Mouse (Mus musculus): ENCODE results near the gene Vamp2.

Vamp2 gene

GRCm38 (mm10) chr11:69064259-69065133, 23.8 kb upstream of the Vamp2 start:
- no peak for DNase-seq (ENCODE audit: low read depth)

GRCm38 (mm10) chr11:69065394-69065925, 22.8 kb upstream of the Vamp2 start:
- DNase-seq (ENCODE audit: low read depth) = no peak

- DNase-seq (ENCODE audit: low read depth) = no peak
Measured at GRCm38 (mm10) chr11:69066163-69066861, 22.0 kb upstream of the Vamp2 start.

GRCm38 (mm10) chr11:69066956-69067355, 21.3 kb upstream of the Vamp2 start:
- peak; percentile 95 for DNase-seq (ENCODE audit: low read depth)

GRCm38 (mm10) chr11:69067601-69068000, 20.7 kb upstream of the Vamp2 start:
- DNase-seq (ENCODE audit: low read depth) = peak; percentile 83

DNA sequence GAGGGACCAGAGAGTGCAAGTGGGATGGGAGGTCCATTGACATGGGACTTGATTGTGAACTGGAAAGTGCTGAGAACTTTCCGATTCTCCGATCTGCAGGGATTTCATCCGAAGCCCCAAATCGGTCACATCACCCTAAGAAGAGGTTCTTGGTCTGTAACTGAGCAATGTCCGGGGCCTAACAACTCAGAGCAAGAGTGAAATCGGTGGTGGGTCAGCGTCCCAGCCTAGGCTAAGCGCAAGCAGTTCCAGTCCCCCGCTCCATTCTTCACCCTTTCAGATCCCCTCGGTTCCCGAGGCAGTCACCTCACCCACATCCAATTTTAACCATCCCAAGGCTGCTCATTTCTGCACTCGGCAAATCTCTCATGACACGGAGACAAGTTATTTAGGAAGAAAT, 18.2 kb upstream of the Vamp2 start:
- DNase-seq (ENCODE audit: low read depth) = no peak

DNA sequence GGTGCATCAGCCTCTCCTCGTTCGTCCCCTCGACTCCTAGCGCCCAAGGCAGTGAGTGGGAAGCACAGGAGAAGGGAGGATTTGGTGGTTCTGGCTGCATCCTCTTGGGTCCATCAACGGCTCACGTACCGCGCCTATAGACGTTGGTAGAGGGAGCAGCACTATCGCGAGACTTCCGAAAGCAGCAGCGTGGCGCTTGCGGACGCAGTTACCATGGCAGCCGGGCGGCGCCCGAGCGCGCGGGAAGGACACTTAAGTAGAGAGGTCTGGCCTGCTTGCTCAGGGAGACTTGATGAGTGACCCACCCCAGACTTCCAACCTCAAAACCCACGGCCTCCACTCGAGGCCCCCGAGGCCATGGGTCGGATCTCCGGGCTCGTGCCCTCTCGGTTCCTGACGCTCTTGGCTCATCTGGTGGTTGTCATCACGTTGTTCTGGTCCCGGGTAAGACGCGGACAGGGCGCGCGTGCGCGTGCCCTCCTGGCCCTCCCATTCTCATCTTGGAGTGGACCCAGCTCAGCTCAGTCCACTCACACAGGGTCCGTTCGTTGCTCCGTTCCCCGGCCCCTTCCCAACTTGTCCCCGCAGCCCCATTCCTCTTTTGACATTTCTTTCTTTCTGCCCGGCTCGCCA, 17.6 kb upstream of the Vamp2 start, which contains the start of gene Tmem107:
Gene Tmem107, plus strand, starts transcription at position 217 of the 633 bp plus-strand sequence.
- DNase-seq (ENCODE audit: low read depth) = peak; percentile 98

DNA sequence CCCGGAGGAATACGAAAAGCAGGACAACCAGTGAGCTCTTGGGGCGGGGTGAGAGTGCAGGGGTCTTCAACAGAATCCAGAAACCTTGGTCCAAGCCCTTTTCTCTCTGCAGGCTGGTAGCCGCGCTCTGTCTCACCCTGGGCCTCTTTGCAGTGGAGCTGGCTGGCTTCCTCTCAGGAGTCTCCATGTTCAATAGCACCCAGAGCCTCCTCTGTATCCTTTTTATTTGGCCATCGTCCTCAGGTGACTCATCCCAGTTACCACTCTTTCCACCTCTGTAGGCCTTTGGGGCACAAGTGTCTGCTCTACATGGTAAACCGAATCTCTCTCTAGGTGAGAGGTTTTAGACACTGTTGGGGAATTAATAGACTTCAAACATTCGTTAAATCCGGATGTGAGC, 17.0 kb upstream of the Vamp2 start:
- peak; percentile 63 for DNase-seq (ENCODE audit: low read depth)

DNA sequence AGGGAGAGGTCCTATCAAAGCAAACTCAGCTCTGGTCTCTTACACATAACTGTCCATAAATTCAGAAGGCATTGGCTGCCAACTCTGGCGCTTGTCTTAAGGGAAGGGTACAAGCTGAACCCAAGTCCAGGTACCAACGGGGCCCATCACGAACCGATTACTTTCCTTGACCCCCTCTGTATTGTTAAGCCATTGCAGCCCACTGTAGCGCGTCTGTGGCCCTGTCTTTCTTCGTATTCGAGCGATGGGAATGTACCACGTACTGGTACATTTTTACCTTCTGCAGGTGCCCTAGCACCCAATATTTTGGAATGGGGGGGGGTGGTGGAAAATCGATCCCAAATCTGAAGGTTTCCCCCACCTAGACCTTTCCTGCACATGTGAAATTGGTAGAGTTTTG, 16.1 kb upstream of the Vamp2 start:
- DNase-seq (ENCODE audit: low read depth) = no peak

- peak; percentile 45 for DNase-seq (ENCODE audit: low read depth)
Measured at GRCm38 (mm10) chr11:69072666-69073064, 15.6 kb upstream of the Vamp2 start.

DNA sequence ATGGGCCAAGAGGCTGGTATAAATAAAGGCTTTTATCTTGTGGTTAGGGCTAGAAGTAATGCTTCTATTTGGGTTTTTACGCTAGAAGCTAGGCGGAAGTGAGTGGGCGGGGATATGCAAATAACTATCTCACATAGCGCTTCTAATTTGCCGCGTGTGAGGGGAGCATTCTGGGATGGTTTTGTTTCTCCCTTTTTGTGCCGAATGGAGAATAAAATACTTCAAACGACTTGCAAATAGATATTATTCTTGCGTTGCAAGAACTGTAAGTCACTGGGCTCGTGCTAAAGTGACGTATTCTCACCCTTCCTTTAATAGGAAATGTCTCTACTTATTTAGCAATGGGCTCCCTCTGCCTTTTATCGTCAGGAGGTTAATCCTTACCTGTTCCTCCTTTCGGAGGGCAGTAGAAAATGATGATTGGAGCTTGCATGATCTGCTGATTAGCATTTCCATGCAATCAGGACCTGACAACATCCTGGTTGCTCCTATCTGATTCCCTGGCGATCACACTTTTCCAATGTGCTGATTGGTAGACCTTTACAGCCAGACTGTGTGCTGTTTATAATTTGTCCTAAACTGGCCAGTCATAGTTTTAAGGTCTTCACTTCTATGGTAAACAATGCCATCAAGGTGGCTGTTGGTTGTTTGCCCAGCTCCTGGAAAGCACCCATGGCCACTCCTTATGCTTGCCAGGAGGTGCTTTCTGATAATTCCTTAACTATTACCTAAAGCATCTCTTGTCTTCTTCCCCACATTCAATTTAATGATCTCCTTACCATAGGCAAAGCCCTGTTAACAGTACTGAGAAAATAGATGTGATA, 15.0 kb upstream of the Vamp2 start:
- DNase-seq (ENCODE audit: low read depth) = peak; percentile 92

DNA sequence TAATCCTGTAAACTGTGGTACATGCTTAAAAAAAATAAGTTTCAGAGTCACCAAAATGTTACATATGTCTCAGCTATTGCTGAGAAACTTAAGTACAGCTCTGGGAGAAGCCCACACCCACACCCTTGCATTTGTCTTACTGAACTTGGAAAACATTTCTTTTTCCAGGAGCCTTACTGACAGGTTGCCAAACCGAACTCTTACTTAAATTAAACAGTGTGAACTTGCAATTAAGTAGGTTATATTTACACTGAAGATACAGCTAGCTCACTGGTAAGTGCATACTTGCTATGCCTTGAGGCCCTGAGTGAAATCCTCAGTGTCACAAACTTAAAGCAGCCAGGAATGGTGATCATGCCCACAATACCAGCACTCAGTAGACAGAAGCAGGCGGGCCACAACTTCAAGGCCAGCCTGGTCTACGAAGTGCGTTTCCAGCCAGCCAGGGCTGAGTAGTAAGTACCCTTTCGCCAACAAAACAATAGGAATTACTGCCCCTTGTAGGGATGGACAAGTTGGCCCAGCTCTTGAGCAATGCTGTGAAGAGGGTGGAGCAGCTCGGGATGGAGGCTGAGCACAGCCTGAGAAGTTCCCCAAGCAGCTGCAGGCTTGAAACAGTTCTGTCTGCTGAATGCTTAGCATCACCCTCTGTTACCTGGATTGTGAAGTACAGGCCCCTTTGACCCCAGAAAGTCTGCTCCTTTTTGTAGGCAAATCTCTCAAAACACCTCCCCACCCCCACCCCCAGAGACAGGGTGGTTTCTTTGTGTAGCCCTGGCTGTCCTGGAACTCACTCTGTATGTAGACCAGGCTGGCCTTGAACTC, 14.1 kb upstream of the Vamp2 start:
- peak; percentile 52 for DNase-seq (ENCODE audit: low read depth)

DNA sequence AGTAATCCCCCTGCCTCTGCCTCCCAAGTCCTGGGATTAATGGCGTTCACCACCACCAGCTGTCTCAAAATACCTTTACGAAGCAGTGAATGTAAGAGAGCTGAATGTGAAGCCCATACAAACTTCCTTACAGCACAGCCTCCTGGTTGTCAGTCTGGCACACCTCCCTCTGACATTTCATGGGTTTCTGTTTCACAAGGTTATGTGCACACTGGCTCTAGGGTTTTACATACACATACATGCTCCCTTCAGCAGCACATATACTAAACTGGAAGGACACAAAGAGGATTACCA, 13.6 kb upstream of the Vamp2 start:
- no peak for DNase-seq (ENCODE audit: low read depth)

GRCm38 (mm10) chr11:69075764-69076479, 12.4 kb upstream of the Vamp2 start:
- no peak for DNase-seq (ENCODE audit: low read depth)

- no peak for DNase-seq (ENCODE audit: low read depth)
Measured at GRCm38 (mm10) chr11:69076572-69076971, 11.7 kb upstream of the Vamp2 start.

GRCm38 (mm10) chr11:69077316-69077715, 11.0 kb upstream of the Vamp2 start:
- no peak for DNase-seq (ENCODE audit: low read depth)

DNA sequence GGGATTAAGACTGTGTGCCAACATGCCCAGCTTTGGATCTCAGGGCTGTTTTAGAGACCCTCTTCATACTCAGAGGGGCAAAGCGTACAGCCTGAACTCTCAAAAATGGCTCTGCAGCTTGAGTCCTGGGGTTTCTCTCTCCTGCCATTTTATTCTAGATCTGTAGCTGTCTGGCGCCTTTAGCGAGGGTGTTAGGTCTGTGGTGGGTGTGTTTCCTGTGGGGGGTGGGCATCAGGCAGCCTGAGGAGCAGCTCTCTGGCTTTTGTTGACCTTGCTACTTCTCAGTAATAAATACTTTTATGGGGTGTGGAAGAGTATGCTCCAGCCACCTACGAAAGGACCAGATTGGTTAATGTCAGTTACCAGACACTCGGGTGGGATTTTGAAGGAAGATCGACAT, 10.2 kb upstream of the Vamp2 start:
- DNase-seq (ENCODE audit: low read depth) = no peak

- DNase-seq (ENCODE audit: low read depth) = peak; percentile 74
Measured at GRCm38 (mm10) chr11:69078805-69079438, 9.4 kb upstream of the Vamp2 start.

DNA sequence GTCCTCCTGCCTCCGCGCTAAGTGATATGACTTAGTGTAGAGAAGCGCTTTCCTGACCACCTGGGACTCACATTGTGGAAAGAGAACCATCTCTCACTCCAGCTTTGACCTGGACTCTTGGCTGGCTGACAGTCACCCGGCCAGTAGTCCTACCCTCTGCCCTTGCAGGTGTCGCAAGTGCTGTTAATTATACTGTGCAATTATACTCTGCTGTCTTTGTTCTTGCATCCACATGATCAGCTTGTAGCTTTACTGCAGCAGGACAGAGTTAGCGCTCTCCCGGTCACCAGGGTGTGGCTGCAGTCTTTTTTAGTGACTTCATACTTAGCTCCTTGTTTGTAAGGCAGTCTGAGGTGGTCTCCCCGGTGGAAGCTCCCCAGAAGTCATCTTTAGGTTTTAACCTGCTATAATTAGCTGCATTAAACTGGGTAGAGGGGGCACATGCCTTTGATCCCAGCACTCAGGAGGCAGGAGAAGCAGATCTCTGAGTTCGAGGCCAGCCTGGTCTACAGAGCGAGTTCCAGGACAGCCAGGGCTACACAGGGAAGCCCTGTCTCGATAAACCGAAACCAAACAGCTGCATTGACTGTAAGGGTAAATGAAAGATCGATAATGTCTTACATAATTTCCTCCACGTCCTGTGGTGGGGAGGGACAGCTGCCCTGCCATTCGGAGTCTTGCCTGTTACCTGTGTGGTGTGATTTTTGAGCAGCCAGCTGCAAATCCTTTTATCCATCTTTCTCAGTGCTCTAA, 8.0 kb upstream of the Vamp2 start:
- no peak for DNase-seq (ENCODE audit: low read depth)
